Mouse (Mus musculus): ENCODE measurements around the gene Fcmr.

Gene Fcmr

DNA sequence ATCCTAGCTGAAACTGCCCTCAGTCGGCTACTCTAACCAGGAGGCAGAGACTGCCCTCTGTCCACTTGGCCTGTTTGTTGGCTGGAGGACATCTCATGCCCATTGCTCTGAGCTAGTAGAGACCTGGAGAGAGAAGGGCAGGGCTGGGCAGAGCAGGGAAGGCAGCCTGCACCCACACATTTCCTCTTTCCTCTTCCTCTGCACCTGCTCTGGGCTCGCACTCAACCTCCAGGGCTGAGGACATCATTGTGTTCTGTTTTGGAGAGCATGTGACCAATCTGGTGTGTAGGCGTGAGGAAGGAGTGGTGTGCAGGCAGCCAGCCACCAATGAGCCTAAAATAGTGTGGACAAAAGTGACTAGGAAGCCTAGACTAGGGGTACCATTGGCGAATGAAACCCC lies 1.2 kb upstream of the Fcmr start:
- DNase-seq (ENCODE audit: low read depth) = peak; percentile 37

- DNase-seq (ENCODE audit: low read depth) = no peak
These were observed 728 bp upstream of the Fcmr start for GRCm38 (mm10) chr1:130864741-130865140.

DNA sequence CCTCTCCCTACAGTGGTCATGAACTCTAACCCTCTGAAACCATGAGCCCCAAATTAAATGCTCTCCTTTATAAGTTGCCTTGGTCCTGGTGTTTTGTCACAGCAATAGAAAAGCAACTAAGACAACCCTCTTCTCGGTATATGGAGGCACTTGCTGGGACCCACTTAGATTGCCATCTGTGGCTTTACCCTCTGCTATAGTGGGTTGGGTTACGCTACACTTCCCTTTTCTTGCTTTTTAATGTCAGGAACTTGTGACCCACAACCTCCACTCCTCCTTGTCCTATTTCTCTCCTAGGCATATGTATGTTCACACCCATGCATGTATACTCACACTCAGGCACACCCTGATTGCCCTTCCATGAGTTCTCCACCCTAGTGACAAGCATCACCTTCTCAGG lies 7.4 kb downstream of the Fcmr start:
- DNase-seq (ENCODE audit: low read depth) = no peak

DNA sequence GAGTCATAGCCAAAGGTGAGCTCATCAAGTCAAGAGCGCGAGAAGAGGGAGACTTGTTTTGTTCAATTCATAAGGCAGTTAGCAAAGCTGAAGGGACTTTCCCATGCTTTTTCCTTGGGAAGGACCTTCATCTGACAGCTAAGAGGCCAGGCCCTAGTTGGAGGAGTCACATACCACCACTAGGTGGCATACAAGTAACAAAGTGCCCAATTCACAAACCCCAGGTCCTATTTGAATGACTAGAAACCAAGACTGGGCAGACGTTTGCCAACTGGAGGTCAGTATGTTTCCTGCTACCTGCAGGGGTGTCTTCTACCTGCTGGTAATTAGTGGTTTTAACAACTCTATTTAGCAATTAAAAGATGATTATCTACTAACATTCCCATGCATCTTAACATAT lies 9.7 kb downstream of the Fcmr start:
- DNase-seq (ENCODE audit: low read depth) = peak; percentile 51

DNA sequence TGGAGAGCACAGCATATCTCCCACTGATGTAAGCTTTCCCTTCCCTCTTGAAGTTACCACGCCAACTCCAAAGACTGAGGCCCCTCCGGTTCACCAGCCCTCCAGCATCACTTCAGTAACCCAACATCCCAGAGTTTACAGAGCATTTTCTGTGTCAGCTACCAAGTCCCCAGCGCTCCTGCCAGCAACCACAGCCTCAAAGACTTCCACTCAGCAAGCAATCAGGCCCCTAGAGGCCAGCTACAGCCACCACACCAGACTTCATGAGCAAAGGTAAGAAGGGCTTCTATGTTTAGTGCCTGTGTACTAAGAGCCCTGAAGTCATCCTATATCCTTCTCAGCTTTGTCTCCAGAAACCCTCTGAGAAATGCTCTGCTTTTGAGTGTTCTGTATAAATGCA lies 10.4 kb downstream of the Fcmr start:
- DNase-seq (ENCODE audit: low read depth) = no peak

DNA sequence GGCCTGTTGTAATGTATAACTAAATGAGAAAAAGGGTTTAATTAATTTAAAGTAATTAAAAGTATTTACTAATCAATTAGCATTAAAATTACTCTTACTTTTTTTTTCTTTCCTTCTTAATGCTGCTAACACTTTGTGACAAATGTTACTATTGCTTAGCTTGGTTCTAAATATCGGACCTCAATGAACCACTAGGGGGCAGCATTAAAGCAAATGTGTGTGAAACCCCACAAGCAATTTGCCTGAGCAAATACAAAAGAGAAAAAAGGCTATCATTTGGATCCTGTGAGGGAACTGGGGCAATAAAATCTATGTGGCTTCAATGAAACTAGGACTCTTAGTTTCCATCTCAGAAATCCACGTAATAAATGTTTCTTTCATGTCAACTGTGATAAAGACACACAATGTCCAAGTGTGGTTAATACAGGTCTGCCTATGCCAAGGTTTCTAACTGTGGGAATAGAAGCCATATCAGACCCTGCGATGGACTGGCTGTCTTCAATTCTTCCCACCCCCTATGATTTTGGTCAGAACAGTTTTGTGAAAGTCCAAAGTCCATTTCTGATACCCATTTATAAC lies 11.6 kb downstream of the Fcmr start:
- DNase-seq (ENCODE audit: low read depth) = peak; percentile 76

GRCm38 (mm10) chr1:130877889-130878614 lies 12.6 kb downstream of the Fcmr start:
- DNase-seq (ENCODE audit: low read depth) = peak; percentile 34

DNA sequence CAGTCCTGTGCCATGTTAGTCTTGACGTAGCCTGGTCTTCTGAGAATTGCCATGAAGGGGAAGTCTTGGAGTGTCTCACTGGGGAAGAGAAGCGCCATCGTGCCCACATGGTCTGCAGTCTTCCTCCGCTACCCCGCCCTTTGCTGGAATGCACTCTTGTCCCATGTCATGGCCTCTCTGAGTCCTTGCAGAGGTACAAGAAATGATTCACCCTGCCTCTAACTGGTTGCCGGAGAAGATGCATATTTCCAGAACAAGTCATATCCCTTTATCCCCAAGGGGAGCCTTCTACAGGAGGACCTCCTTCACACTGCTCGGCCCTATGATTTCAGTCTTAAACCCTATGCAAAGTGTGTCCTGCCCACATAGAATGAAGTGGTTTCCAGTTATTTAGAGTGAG lies 14.5 kb downstream of the Fcmr start:
- DNase-seq (ENCODE audit: low read depth) = no peak

DNA sequence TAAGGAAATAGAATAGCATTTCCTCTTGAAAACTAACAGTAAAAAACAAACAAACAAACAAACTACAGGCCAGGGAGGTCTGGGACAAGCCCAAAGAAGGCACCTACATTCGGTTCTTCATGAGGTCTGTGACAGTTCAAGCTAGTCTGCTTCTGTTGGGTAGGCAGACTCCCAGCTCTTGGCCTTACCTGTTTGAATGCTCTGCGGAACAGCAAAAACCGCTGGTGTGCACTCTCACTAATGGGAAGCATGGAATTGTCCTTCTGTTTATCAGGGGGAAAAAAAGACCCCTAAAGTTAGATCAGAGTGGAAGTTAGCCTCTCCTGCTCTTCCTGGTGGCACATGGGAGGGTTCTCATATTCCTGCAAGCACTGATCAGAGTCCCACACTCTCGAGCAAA lies 17.7 kb downstream of the Fcmr start:
- no peak for DNase-seq (ENCODE audit: low read depth)

DNA sequence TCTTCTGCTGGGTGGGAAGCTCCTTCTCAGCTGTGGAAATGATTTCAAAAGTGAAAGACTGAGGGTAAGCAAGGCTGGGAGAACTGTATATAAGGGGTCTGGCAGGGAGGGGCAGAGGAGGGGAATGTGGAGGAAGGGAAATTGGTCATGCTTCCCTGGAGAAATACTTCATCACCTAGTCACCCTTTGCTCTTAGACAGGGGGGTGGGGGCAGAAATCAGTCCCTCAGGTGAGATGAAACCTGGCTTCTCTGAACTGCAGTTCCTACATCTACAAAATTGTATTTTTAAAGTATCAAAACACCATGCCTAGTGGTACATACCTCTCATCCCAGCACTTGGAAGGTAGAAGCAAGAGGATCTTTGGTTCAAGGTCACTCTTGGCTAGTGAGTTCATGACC lies 21.9 kb downstream of the Fcmr start, which contains the start of gene Il24:
Il24 (minus strand) TSS at position 101 of the 400 bp plus-strand sequence.
- DNase-seq (ENCODE audit: low read depth) = no peak

DNA sequence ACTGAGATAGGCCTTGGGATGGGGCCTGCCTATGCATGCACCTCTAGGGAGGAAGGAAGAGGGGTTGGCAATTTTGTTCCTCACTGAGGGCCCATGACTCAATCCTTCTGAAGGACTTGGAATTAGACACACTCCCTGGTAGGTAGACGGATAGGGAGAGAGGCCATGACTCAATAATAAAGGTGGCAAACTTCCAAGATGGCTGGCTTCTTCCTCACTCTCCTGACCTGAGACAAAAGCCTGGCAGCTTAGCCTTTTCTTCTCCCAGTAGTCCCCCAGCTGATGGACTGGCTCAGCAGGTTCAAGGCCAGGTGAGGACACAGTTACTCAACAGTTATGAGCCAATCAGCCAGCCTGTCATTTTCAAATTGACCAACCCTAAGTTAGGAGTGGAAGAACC lies 27.0 kb downstream of the Fcmr start:
- no peak for DNase-seq (ENCODE audit: low read depth)

DNA sequence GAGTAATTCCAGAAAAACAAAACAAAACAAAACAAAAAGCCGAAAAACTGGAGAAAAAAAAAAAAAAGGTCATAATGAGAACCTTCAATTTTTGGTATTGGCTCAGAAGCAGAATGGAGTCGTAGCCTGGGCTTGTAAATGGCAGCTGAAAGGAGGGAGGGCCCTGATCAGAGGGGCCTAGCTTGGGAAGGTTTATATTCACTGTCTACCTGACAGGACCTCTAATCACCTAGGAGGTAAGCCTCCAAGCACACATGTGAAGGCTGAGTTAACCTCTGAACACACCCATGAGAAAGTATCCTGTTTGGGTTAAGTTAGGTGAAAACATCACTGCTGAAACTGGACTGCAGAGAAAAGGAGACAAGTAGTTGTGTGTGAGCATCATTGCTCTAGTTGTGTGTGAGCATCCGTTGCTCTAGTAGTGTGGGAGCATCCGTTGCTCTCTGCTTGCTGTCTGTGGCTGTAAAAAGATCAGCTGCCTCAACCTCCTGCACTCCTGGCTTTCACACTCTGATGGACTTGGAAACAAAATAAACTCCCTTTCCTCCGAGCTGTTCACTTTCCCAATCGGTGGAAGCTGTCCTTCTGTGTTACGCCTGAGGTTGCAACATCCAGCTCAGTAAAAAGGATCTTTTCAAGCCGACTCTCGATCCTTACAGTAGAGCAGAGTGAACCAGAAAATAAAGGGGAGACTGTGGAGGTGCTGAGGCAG lies 28.0 kb downstream of the Fcmr start:
- no peak for DNase-seq (ENCODE audit: low read depth)

DNA sequence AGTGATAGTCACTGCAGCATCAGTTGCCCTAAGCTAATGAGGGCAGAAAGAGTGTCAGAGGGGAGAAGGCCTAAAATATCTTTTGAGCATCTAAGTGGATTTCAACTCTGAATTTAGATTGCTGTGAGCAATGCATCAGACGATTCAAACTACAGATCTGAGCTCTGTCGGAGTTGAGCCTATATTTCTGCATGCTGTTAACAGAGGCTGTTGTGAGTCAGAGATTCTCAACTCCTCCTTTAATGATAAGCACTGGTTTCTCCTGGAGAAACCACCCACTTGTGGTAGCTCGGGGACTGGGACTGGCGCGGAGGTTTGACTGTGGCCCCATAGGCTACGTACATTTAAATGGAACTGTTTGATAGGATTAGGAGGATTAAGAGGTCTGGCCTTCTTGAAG lies 29.0 kb downstream of the Fcmr start:
- DNase-seq (ENCODE audit: low read depth) = no peak

- no peak for DNase-seq (ENCODE audit: low read depth)
These were observed 37.0 kb downstream of the Fcmr start for GRCm38 (mm10) chr1:130902505-130902904.

GRCm38 (mm10) chr1:130911401-130912010 lies 46.0 kb downstream of the Fcmr start, which contains the start of gene Il20:
Gene Il20, minus strand, starts transcription at chr1:130911451.
- no peak for DNase-seq (ENCODE audit: low read depth)

GRCm38 (mm10) chr1:130918323-130918980 lies 53.0 kb downstream of the Fcmr start:
- no peak for DNase-seq (ENCODE audit: low read depth)

GRCm38 (mm10) chr1:130926484-130926883 lies 61.0 kb downstream of the Fcmr start:
- no peak for DNase-seq (ENCODE audit: low read depth)

All from naive thymus-derived CD4-positive, alpha-beta T cell, adult 2 months (primary cell).